Mouse (Mus musculus) olfactory bulb, adult 2 months (tissue): Measurements from ENCODE around the gene Smurf1.

Source experiments
- CTCF ChIP-seq: fragments of 200-500 bp; IDR thresholded peaks from 2 replicates; pipeline ENCODE4 v1.5.1; 2012; ENCODE audit warnings: low read depth, mild to moderate bottlenecking, low read length, moderate library complexity; ENCODE audit not compliant: insufficient read depth
- POLR2A ChIP-seq: fragments of 200-500 bp; IDR thresholded peaks from 2 replicates; pipeline ENCODE4 v1.6.1; 2012; ENCODE audit warnings: mild to moderate bottlenecking, low read depth, low read length, moderate library complexity; ENCODE audit not compliant: insufficient read depth

- no peak for TF ChIP-seq CTCF
- no peak for TF ChIP-seq POLR2A
Measured at GRCm38 (mm10) chr5:144881670-144882399, 83.8 kb downstream of the Smurf1 start.
